Mouse (Mus musculus) CH12.LX (cell line): Measurements from ENCODE around the gene Gpr157. TPM values are rescaled to one million over a fixed set of nuclear protein-coding genes. Genes with fewer than 3 reads are reported as not detected.
A peak's percentile ranks its signal among the peaks of the same experiment; 100 is the strongest.

ENCODE experiments used
- DNase-seq: peaks from one replicate; pipeline ENCODE4 v3.0.0-alpha.2; 2013; ENCODE audit errors: extremely low read depth
- H3K27ac ChIP-seq: 2 replicates; pipeline ENCODE4 v1.5.1; 2012; ENCODE audit warnings: low read depth, mild to moderate bottlenecking, control low read depth, moderate library complexity; ENCODE audit not compliant: insufficient read depth
- H3K27me3 ChIP-seq: replicated peaks from 2 replicates; pipeline ENCODE3; 2012; ENCODE audit warnings: inconsistent platforms
- H3K36me3 ChIP-seq, 2 experiments: replicated peaks in 1 of 2; 2 replicates each; pipeline versions ENCODE3 to v1.6.1; 2012; ENCODE audit warnings: inconsistent platforms in 1 of 2, low read length in 1 of 2, mild to moderate bottlenecking in 1 of 2, mixed read lengths in 1 of 2, moderate library complexity in 1 of 2; ENCODE audit not compliant: control insufficient read depth in 1 of 2, insufficient read depth in 1 of 2
- H3K4me1 ChIP-seq, 2 experiments: 2 replicates each; pipeline ENCODE4 v1.6.1; 2012; ENCODE audit warnings: inconsistent platforms in 1 of 2, moderate library complexity in 1 of 2; ENCODE audit not compliant: insufficient read depth in 2 of 2, control insufficient read depth in 1 of 2
- H3K4me2 ChIP-seq: 2 replicates; pipeline ENCODE4 v1.6.1; 2012; ENCODE audit warnings: low read depth, mild to moderate bottlenecking, control low read depth; ENCODE audit not compliant: poor library complexity, insufficient read depth, severe bottlenecking
- H3K4me3 ChIP-seq, 3 experiments: fragments of 150-350 bp in 1 of 3; sonication (generic) in 1 of 3; replicated peaks in 1 of 3; 2 replicates each; pipeline versions ENCODE3 to v1.5.1; 2011 to 2012; ENCODE audit warnings: low read depth in 2 of 3, low read length in 2 of 3, mild to moderate bottlenecking in 2 of 3, moderate library complexity in 2 of 3, control low read depth in 1 of 3, improper control_type of control experiment in 1 of 3, inconsistent platforms in 1 of 3, mixed read lengths in 1 of 3; ENCODE audit not compliant: poor library complexity in 1 of 3
- H3K79me2 ChIP-seq: replicated peaks from 2 replicates; pipeline ENCODE4 v1.6.1; 2012; ENCODE audit warnings: mild to moderate bottlenecking, moderate library complexity; ENCODE audit not compliant: control insufficient read depth, poor library complexity, insufficient read depth, severe bottlenecking; ENCODE audit errors: extremely low read depth
- H3K9ac ChIP-seq: 2 replicates; pipeline ENCODE4 v1.6.1; 2012; ENCODE audit warnings: low read depth, mild to moderate bottlenecking, control low read depth, moderate library complexity; ENCODE audit not compliant: insufficient read depth
- H3K9me3 ChIP-seq: replicated peaks from 2 replicates; pipeline ENCODE3; 2012; ENCODE audit warnings: low read length, inconsistent platforms, mixed read lengths
- CHD1 ChIP-seq: IDR thresholded peaks from 2 replicates; pipeline ENCODE4 v1.6.1; 2012; ENCODE audit warnings: low read depth, low read length, improper control_type of control experiment, inconsistent platforms
- CHD2 ChIP-seq: IDR thresholded peaks from 2 replicates; pipeline ENCODE4 v1.6.1; 2011; ENCODE audit warnings: low read length, improper control_type of control experiment
- CTCF ChIP-seq, 2 experiments: IDR thresholded peaks in 1 of 2; conservative IDR thresholded peaks in 1 of 2; 2 replicates each; pipeline ENCODE4 v1.5.1; 2011 to 2012; ENCODE audit warnings: low read depth in 2 of 2, low read length in 2 of 2, improper control_type of control experiment in 1 of 2, inconsistent platforms in 1 of 2, mild to moderate bottlenecking in 1 of 2, moderate library complexity in 1 of 2
- ETS1 ChIP-seq: conservative IDR thresholded peaks from 2 replicates; pipeline ENCODE4 v1.6.1; 2012; ENCODE audit warnings: low read depth, mild to moderate bottlenecking, inconsistent platforms, low read length, improper control_type of control experiment, moderate library complexity
- IRF4 ChIP-seq: IDR thresholded peaks from 2 replicates; pipeline ENCODE4 v1.6.1; 2014; ENCODE audit warnings: low read depth, mild to moderate bottlenecking, inconsistent platforms, low read length, improper control_type of control experiment
- MYC ChIP-seq: IDR thresholded peaks from 2 replicates; pipeline ENCODE4 v1.6.1; 2011; ENCODE audit warnings: low read depth, mild to moderate bottlenecking, improper control_type of control experiment, low read length
- POLR2A ChIP-seq: IDR thresholded peaks from 2 replicates; pipeline ENCODE4 v1.6.1; 2011; ENCODE audit warnings: low read depth, mild to moderate bottlenecking, improper control_type of control experiment, low read length
- POLR2AphosphoS2 ChIP-seq: IDR thresholded peaks from 2 replicates; pipeline ENCODE4 v1.6.1; 2011; ENCODE audit warnings: low read depth, low read length, improper control_type of control experiment
- RAD21 ChIP-seq: IDR thresholded peaks from 2 replicates; pipeline ENCODE4 v1.6.1; 2011; ENCODE audit warnings: low read depth, mild to moderate bottlenecking, low read length, improper control_type of control experiment, moderate library complexity
- RCOR1 ChIP-seq: conservative IDR thresholded peaks from 2 replicates; pipeline ENCODE4 v1.6.1; 2012; ENCODE audit warnings: low read depth, mild to moderate bottlenecking, inconsistent platforms, low read length, improper control_type of control experiment
- SMC3 ChIP-seq: IDR thresholded peaks from 2 replicates; pipeline ENCODE4 v1.6.1; 2011; ENCODE audit warnings: low read depth, low read length, improper control_type of control experiment
- TCF12 ChIP-seq: IDR thresholded peaks from 2 replicates; pipeline ENCODE4 v1.6.1; 2014; ENCODE audit warnings: low read depth, mild to moderate bottlenecking, inconsistent platforms, low read length, improper control_type of control experiment
- USF2 ChIP-seq: conservative IDR thresholded peaks from 2 replicates; pipeline ENCODE4 v1.6.1; 2011; ENCODE audit warnings: low read depth, low read length, improper control_type of control experiment
- ZC3H11A ChIP-seq: IDR thresholded peaks from 2 replicates; pipeline ENCODE4 v1.6.1; 2012; ENCODE audit warnings: low read depth, mild to moderate bottlenecking, inconsistent platforms, low read length, improper control_type of control experiment
- ZKSCAN1 ChIP-seq: IDR thresholded peaks from 2 replicates; pipeline ENCODE4 v1.6.1; 2012; ENCODE audit warnings: low read depth, inconsistent platforms, low read length, improper control_type of control experiment, borderline replicate concordance
- ZNF384 ChIP-seq: IDR thresholded peaks from 2 replicates; pipeline ENCODE4 v1.6.1; 2012; ENCODE audit warnings: low read depth, low read length, improper control_type of control experiment, inconsistent platforms
- dilution Hi-C: fragments of 300-500 bp; cut with MboI; formaldehyde crosslinking; loops from 2 replicates; pipeline ENCODE4 v1.14.3; 2020; ENCODE audit warnings: low sequenced_read_pairs; ENCODE audit not compliant: extremely low pct_unique_long_range_greater_than_20kb, extremely low pct_ligation_motif_present
- in situ Hi-C: fragments of 300-500 bp; cut with MboI; formaldehyde crosslinking; loops from 3 replicates; pipeline ENCODE4 v1.14.3; 2019; ENCODE audit warnings: low sequenced_read_pairs, low pct_ligation_motif_present, low pct_unique_long_range_greater_than_20kb, mixed read lengths
- polyA plus RNA-seq: library from polyadenylated mRNA; unstranded; fragments of >175 nt; gene quantifications from 2 replicates; pipeline ENCODE4 v1.2.1, GENCODE M21; 2012; ENCODE audit warnings: low read depth; ENCODE audit not compliant: insufficient read length
- total RNA-seq, 2 experiments: library from RNA; depleted of rRNA; stranded (reverse); fragments of 300-350 nt in 1 of 2; fragments of >200 nt in 1 of 2; gene quantifications; 2 replicates each; pipeline ENCODE4 v1.2.3; 2012 to 2014

Gene Gpr157
- total and polyA plus RNA-seq, 3 experiments = 2.6 to 3.5 (median 2.8) TPM

GRCm38 (mm10) chr4:150091887-150092582, 4.9 kb downstream of the Gpr157 start:
- TF ChIP-seq POLR2AphosphoS2 (no peak), ETS1 (no peak), RAD21 (peak; percentile 19), IRF4 (no peak), MYC (no peak), CTCF (conservative IDR thresholded peaks at IDR 0.05 in 1 of 2, IDR thresholded peaks at IDR 0.05 in 1 of 2; ENCODE audit: low read depth in 2 of 2, low read length in 2 of 2) (peak; percentile 65 to 83), SMC3 (peak; percentile 46), CHD1 (no peak), TCF12 (no peak), USF2 (no peak), RCOR1 (no peak)
- TF ChIP-seq, all 38 proteins: peak for 3
- Histone ChIP-seq H3K79me2 (no peaks in the 10 kb centered on the region), H3K27me3 (peaks cover 1% of the 10 kb centered on the region), H3K9ac (no peak overlapping the region), H3K4me1 (peaks cover 17 to 80% of the 10 kb centered on the region in 2 experiments), H3K27ac (no peak overlapping the region), H3K36me3 (peaks cover 0 to 40% of the 10 kb centered on the region in 2 experiments), H3K4me3 (no peak overlapping the region), H3K9me3 (peaks cover 4% of the 10 kb centered on the region), H3K4me2 (no peak overlapping the region)
- in situ Hi-C loops = loop anchor here (10.0 kb wide), 1 partner anchor 57 kb away; no protein-coding TSS in a partner anchor
- DNase-seq = no peak
- dilution Hi-C loops = no loop called here

- Histone ChIP-seq H3K4me3 (no peak overlapping the region), H3K4me1 (peaks cover 22 to 84% of the 10 kb centered on the region in 2 experiments), H3K79me2 (no peaks in the 10 kb centered on the region), H3K9me3 (peaks cover 4% of the 10 kb centered on the region), H3K27me3 (peaks cover 1% of the 10 kb centered on the region), H3K36me3 (peaks cover 0 to 40% of the 10 kb centered on the region in 2 experiments), H3K9ac (no peak overlapping the region), H3K27ac (no peak overlapping the region), H3K4me2 (no peak overlapping the region)
- no peak for DNase-seq
- in situ Hi-C loops (loop anchor here (10.0 kb wide), 1 partner anchor 58 kb away; no protein-coding TSS in a partner anchor), dilution Hi-C loops (no loop called here)
- TF ChIP-seq POLR2A (no peak), CHD2 (no peak), RAD21 (peak; percentile 2), ZNF384 (no peak), ZC3H11A (no peak), TCF12 (no peak), SMC3 (no peak), ZKSCAN1 (no peak)
Observed at GRCm38 (mm10) chr4:150092583-150092902, 5.4 kb downstream of the Gpr157 start.
